In the genomic region with DNA sequence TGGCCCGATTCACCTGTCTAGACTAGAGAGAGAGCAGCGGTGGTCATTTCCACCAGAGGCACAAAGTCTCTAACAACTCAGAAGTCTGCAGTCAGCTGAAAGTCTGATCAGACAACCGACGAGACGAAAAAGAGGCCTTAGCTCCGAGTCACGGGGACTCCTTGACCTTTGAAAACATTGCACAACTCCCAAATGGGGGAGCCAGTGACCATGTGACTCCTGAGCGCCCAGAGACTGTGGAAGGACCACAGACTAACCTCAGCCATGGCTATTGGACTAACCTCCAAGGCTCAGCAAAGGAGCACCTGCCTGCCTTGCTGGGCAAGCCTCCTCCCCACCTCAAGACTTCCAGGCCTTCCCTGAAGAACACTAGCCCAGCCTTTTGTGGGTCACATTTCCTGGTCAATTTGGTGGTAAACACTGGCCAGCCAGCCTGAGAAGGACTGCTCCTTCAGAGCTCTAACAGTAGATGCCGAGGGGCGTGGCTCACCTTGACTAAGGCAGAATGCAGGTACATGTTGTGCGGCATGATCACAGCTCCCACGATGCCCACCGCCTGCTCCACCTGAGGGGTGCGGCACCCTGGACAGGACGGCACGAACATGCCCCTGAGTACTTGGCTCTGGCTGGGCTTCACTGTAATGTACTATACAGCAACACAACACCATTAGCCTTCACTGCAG, we compare ENCODE assay signal across 19 mouse cellular contexts. TPM values are rescaled to one million over a fixed set of nuclear protein-coding genes. Genes with fewer than 3 reads are reported as not detected.
DNase-seq lines count a peak whose midpoint lies in the region; ATAC-seq and TF ChIP-seq lines count a peak whose summit lies in the region.
"Had no signal": no experiment of that assay in that cellular context is flagged by ENCODE, and none has a peak within 500 bp of the region (broad histone marks: within the 10 kb centered on the region; RNA-seq: fewer than 3 reads in every experiment).

No protein-coding gene starts in this region.

- no peaks in the 10 kb centered on the region for H3K9me3 ChIP-seq in liver, embryonic 12.5 days (replicated peaks)
- H3K9me3 ChIP-seq in liver, embryonic 11.5 days (ENCODE audit: control insufficient read depth, low read length) = no peaks in the 10 kb centered on the region
- no peaks in the 10 kb centered on the region for H3K9me3 ChIP-seq in liver, embryonic 14.5 days (ENCODE audit: control insufficient read depth, low read length)
- no peaks in the 10 kb centered on the region for H3K9me3 ChIP-seq in stomach, embryonic 16.5 days (replicated peaks; ENCODE audit: control insufficient read depth, low read length)
- H3K9me3 ChIP-seq: hindbrain, embryonic 15.5 days; midbrain, embryonic 12.5 days had no signal

- no peak for TF ChIP-seq EP300 in liver, embryonic 14.5 days (IDR thresholded peaks at IDR 0.05; ENCODE audit: low read depth)

- H3K27me3 ChIP-seq in liver, embryonic 12.5 days (replicated peaks) = no peaks in the 10 kb centered on the region
- H3K27me3 ChIP-seq in liver, embryonic 11.5 days (replicated peaks; ENCODE audit: control insufficient read depth, insufficient read depth, low read length) = no peaks in the 10 kb centered on the region
- no peaks in the 10 kb centered on the region for H3K27me3 ChIP-seq in liver, embryonic 14.5 days (ENCODE audit: control insufficient read depth, insufficient read depth, low read length)
- H3K27me3 ChIP-seq in stomach, embryonic 16.5 days (ENCODE audit: control insufficient read depth, insufficient read depth, low read length) = no peaks in the 10 kb centered on the region
- H3K27me3 ChIP-seq: hindbrain, embryonic 15.5 days; midbrain, embryonic 12.5 days; Patski had no signal

- WGBS in liver, embryonic 12.5 days (ENCODE audit: insufficient replicate concordance) = 92% methylated on average over 16 of the region's 16 CpGs
- WGBS in liver, embryonic 11.5 days = 90% methylated on average over 16 of the region's 16 CpGs
- WGBS in liver, embryonic 14.5 days (ENCODE audit: insufficient replicate concordance) = 87% methylated on average over 16 of the region's 16 CpGs
- 82% methylated on average over 16 of the region's 16 CpGs for WGBS in stomach, embryonic 16.5 days

- no peak for TF ChIP-seq CTCF in liver, embryonic 14.5 days (IDR thresholded peaks at IDR 0.05; ENCODE audit: low read depth)

- no peak overlapping the region for H3K4me3 ChIP-seq in liver, embryonic 12.5 days
- H3K4me3 ChIP-seq in liver, embryonic 11.5 days (ENCODE audit: low read depth, low read length) = no peak overlapping the region
- H3K4me3 ChIP-seq in brown adipose tissue, adult 24 weeks (ENCODE audit: insufficient read depth, low read depth, low read length) = peak overlapping the region; percentile 63
- H3K4me3 ChIP-seq in liver, embryonic 14.5 days (ENCODE audit: insufficient read depth in 1 of 2, low read depth in 2 of 2, low read length in 2 of 2) = no peak overlapping the region
- H3K4me3 ChIP-seq in stomach, embryonic 16.5 days (replicated peaks; ENCODE audit: low read length) = no peak overlapping the region
- H3K4me3 ChIP-seq: hindbrain, embryonic 15.5 days; midbrain, embryonic 12.5 days had no signal

- H3K4me1 ChIP-seq in liver, embryonic 12.5 days = peaks cover 53% of the 10 kb centered on the region
- peaks cover 13% of the 10 kb centered on the region for H3K4me1 ChIP-seq in liver, embryonic 11.5 days (replicated peaks; ENCODE audit: control insufficient read depth, insufficient read depth, low read length)
- H3K4me1 ChIP-seq in brown adipose tissue, adult 24 weeks (ENCODE audit: control insufficient read depth, insufficient read depth, insufficient read length, low read length) = no peaks in the 10 kb centered on the region
- peaks cover 0 to 6% of the 10 kb centered on the region in 2 experiments; a peak in 2 of 4 replicates for H3K4me1 ChIP-seq in liver, embryonic 14.5 days (replicated peaks; ENCODE audit: control insufficient read depth in 2 of 2, insufficient read depth in 2 of 2, low read length in 1 of 2)
- no peaks in the 10 kb centered on the region for H3K4me1 ChIP-seq in stomach, embryonic 16.5 days (ENCODE audit: control insufficient read depth, insufficient read depth, low read length)
- H3K4me1 ChIP-seq: hindbrain, embryonic 15.5 days; midbrain, embryonic 12.5 days had no signal

- 0 out of 2 replicates have a peak overlapping the region, but pooled peaks have one; percentile 22 for H3K27ac ChIP-seq in liver, embryonic 12.5 days
- H3K27ac ChIP-seq in liver, embryonic 11.5 days (ENCODE audit: low read depth, low read length) = no peak overlapping the region
- H3K27ac ChIP-seq in brown adipose tissue, adult 24 weeks (replicated peaks; ENCODE audit: low read depth, low read length) = peak overlapping the region; percentile 94
- H3K27ac ChIP-seq in liver, embryonic 14.5 days = no peak overlapping the region
- H3K27ac ChIP-seq in stomach, embryonic 16.5 days (ENCODE audit: low read length) = no peak overlapping the region
- H3K27ac ChIP-seq: hindbrain, embryonic 15.5 days; midbrain, embryonic 12.5 days had no signal

- H3K36me3 ChIP-seq in liver, embryonic 12.5 days = peaks cover 100% of the 10 kb centered on the region
- peaks cover 63% of the 10 kb centered on the region for H3K36me3 ChIP-seq in liver, embryonic 11.5 days (ENCODE audit: control insufficient read depth, insufficient read depth, low read length)
- peaks cover 99% of the 10 kb centered on the region for H3K36me3 ChIP-seq in liver, embryonic 14.5 days (replicated peaks; ENCODE audit: control insufficient read depth, insufficient read depth, low read depth)
- peaks cover 19% of the 10 kb centered on the region; the same call in 1 of the 2 replicates for H3K36me3 ChIP-seq in stomach, embryonic 16.5 days (ENCODE audit: control insufficient read depth, insufficient read depth, low read length)

- no peak overlapping the region for H3K4me2 ChIP-seq in liver, embryonic 12.5 days
- H3K4me2 ChIP-seq in liver, embryonic 11.5 days = no peak overlapping the region
- no peak overlapping the region for H3K4me2 ChIP-seq in liver, embryonic 14.5 days (ENCODE audit: low read depth)
- no peak overlapping the region for H3K4me2 ChIP-seq in stomach, embryonic 16.5 days (ENCODE audit: low read depth, low read length)
- H3K4me2 ChIP-seq: hindbrain, embryonic 15.5 days; midbrain, embryonic 12.5 days had no signal

- no peak for DNase-seq in liver, embryonic 11.5 days (ENCODE audit: low spot score)
- no peak for DNase-seq in liver, embryonic 14.5 days (ENCODE audit: low read depth in 3 of 3, low spot score in 3 of 3)
- DNase-seq in urinary bladder, adult 2 months (ENCODE audit: low spot score) = no peak
- DNase-seq in layer of hippocampus, postnatal 25 days (ENCODE audit: extremely low spot score in 1 of 2, low spot score in 1 of 2) = no peak
- no peak for DNase-seq in layer of hippocampus, adult 11-12 months (ENCODE audit: low spot score)
- DNase-seq: cerebellum, postnatal 36 days; gastrocnemius, postnatal 14 days had no signal

- ATAC-seq in liver, embryonic 12.5 days = no peak
- no peak for ATAC-seq in liver, embryonic 11.5 days (replicated peaks; ENCODE audit: low FRiP score)
- ATAC-seq in liver, embryonic 14.5 days (ENCODE audit: insufficient read depth) = peak; percentile 12; the same call in 1 of the 2 replicates
- 0 out of 2 replicates have a peak, but pooled peaks have one; percentile 11 for ATAC-seq in stomach, embryonic 16.5 days (ENCODE audit: insufficient read depth, low FRiP score)
- ATAC-seq: forebrain, embryonic 14.5 days; Patski had no signal

- H3K9ac ChIP-seq in liver, embryonic 12.5 days = no peak overlapping the region
- H3K9ac ChIP-seq in liver, embryonic 11.5 days (ENCODE audit: low read depth, low read length) = no peak overlapping the region
- no peak overlapping the region for H3K9ac ChIP-seq in liver, embryonic 14.5 days (replicated peaks)
- no peak overlapping the region for H3K9ac ChIP-seq in stomach, embryonic 16.5 days (ENCODE audit: low read length)
- H3K9ac ChIP-seq: hindbrain, embryonic 15.5 days; midbrain, embryonic 12.5 days had no signal

RNA-seq across cellular contexts. Expression of a gene that starts 18.5 kb away (rescaled TPM):
- polyA plus RNA-seq in liver, embryonic 12.5 days (2016; fragmentation: Nextera tagmentation; extraction: Ambion mirVana) = 0.06 and 0.08 TPM in 2 replicates
- 0.10 TPM in 1 of 2 replicates, not detected in the other for polyA plus RNA-seq in liver, embryonic 11.5 days (2014; fragmentation: Nextera tagmentation; extraction: Ambion mirVana)
- not detected in 2 replicates for polyA plus RNA-seq in brown adipose tissue, adult 24 weeks (2012; ENCODE audit: insufficient read depth, insufficient read length, missing spikeins)
- polyA plus RNA-seq in liver, embryonic 14.5 days (2012; rRNA removed) = 0.01 TPM in 1 of 2 replicates, not detected in the other
- polyA plus RNA-seq in liver, embryonic 14.5 days (2014; fragmentation: Nextera tagmentation; extraction: Ambion mirVana) = 0.05 TPM in 1 of 2 replicates, not detected in the other
- 0.13 TPM in 1 of 2 replicates, not detected in the other for polyA plus RNA-seq in stomach, embryonic 16.5 days (2015; fragmentation: Nextera tagmentation; extraction: Ambion mirVana)
- not detected in 2 replicates for polyA plus RNA-seq in urinary bladder, adult 2 months (2012; rRNA removed)
- total RNA-seq in layer of hippocampus, postnatal 25 days (2021) = not detected
- total RNA-seq: gastrocnemius, postnatal 14 days; left cerebral cortex, adult 18-20 months; neutrophil, adult 5-6 weeks had no signal
- polyA plus RNA-seq: embryonic facial prominence, embryonic 14.5 days; forebrain, embryonic 14.5 days had no signal

RNA-seq across cellular contexts. Expression of a gene that starts 21.4 kb away (rescaled TPM):
- polyA plus RNA-seq in liver, embryonic 12.5 days (2016; fragmentation: Nextera tagmentation; extraction: Ambion mirVana) = 56.5 and 59.7 TPM in 2 replicates
- 51.2 and 55.4 TPM in 2 replicates for polyA plus RNA-seq in liver, embryonic 11.5 days (2014; fragmentation: Nextera tagmentation; extraction: Ambion mirVana)
- polyA plus RNA-seq in brown adipose tissue, adult 24 weeks (2012; ENCODE audit: insufficient read depth, insufficient read length, missing spikeins) = 14.2 and 24.7 TPM in 2 replicates
- 38.4 and 40.8 TPM in 2 replicates for polyA plus RNA-seq in liver, embryonic 14.5 days (2012; rRNA removed)
- 37.7 and 38.4 TPM in 2 replicates for polyA plus RNA-seq in liver, embryonic 14.5 days (2014; fragmentation: Nextera tagmentation; extraction: Ambion mirVana)
- 27.0 and 28.3 TPM in 2 replicates for polyA plus RNA-seq in stomach, embryonic 16.5 days (2015; fragmentation: Nextera tagmentation; extraction: Ambion mirVana)
- polyA plus RNA-seq in urinary bladder, adult 2 months (2012; rRNA removed) = 19.3 and 21.5 TPM in 2 replicates
- total RNA-seq in layer of hippocampus, postnatal 25 days (2021) = 10 to 100 TPM; 49.3 to 66.3 TPM

RNA-seq across cellular contexts. Expression of a gene that starts 39.1 kb away (rescaled TPM):
- polyA plus RNA-seq in liver, embryonic 12.5 days (2016; fragmentation: Nextera tagmentation; extraction: Ambion mirVana) = not detected in 2 replicates
- polyA plus RNA-seq in liver, embryonic 11.5 days (2014; fragmentation: Nextera tagmentation; extraction: Ambion mirVana) = not detected in 2 replicates
- not detected in 2 replicates for polyA plus RNA-seq in brown adipose tissue, adult 24 weeks (2012; ENCODE audit: insufficient read depth, insufficient read length, missing spikeins)
- not detected in 2 replicates for polyA plus RNA-seq in liver, embryonic 14.5 days (2012; rRNA removed)
- polyA plus RNA-seq in liver, embryonic 14.5 days (2014; fragmentation: Nextera tagmentation; extraction: Ambion mirVana) = not detected in 2 replicates
- not detected in 2 replicates for polyA plus RNA-seq in stomach, embryonic 16.5 days (2015; fragmentation: Nextera tagmentation; extraction: Ambion mirVana)
- not detected in 2 replicates for polyA plus RNA-seq in urinary bladder, adult 2 months (2012; rRNA removed)
- total RNA-seq in layer of hippocampus, postnatal 25 days (2021) = not detected
- total RNA-seq: gastrocnemius, postnatal 14 days; left cerebral cortex, adult 18-20 months; neutrophil, adult 5-6 weeks had no signal
- polyA plus RNA-seq: embryonic facial prominence, embryonic 14.5 days; forebrain, embryonic 14.5 days; heart, postnatal 0 days; limb, embryonic 14.5 days; midbrain, embryonic 12.5 days; Patski had no signal

RNA-seq across cellular contexts. Expression of a gene that starts 50.5 kb away (rescaled TPM):
- not detected in 2 replicates for polyA plus RNA-seq in liver, embryonic 12.5 days (2016; fragmentation: Nextera tagmentation; extraction: Ambion mirVana)
- not detected in 2 replicates for polyA plus RNA-seq in liver, embryonic 11.5 days (2014; fragmentation: Nextera tagmentation; extraction: Ambion mirVana)
- polyA plus RNA-seq in brown adipose tissue, adult 24 weeks (2012; ENCODE audit: insufficient read depth, insufficient read length, missing spikeins) = not detected in 2 replicates
- not detected in 2 replicates for polyA plus RNA-seq in liver, embryonic 14.5 days (2012; rRNA removed)
- polyA plus RNA-seq in liver, embryonic 14.5 days (2014; fragmentation: Nextera tagmentation; extraction: Ambion mirVana) = 0.11 TPM in 1 of 2 replicates, not detected in the other
- not detected in 2 replicates for polyA plus RNA-seq in stomach, embryonic 16.5 days (2015; fragmentation: Nextera tagmentation; extraction: Ambion mirVana)
- polyA plus RNA-seq in urinary bladder, adult 2 months (2012; rRNA removed) = 0.04 TPM in 1 of 2 replicates, not detected in the other
- under 1 TPM; 0.31 to 0.79 TPM for total RNA-seq in layer of hippocampus, postnatal 25 days (2021)
- total RNA-seq: neutrophil, adult 5-6 weeks had no signal
- polyA plus RNA-seq: embryonic facial prominence, embryonic 14.5 days; forebrain, embryonic 14.5 days; heart, postnatal 0 days; hindbrain, embryonic 15.5 days; midbrain, embryonic 12.5 days had no signal

RNA-seq across cellular contexts. Expression of a gene that starts 50.5 kb away (rescaled TPM):
- polyA plus RNA-seq in liver, embryonic 12.5 days (2016; fragmentation: Nextera tagmentation; extraction: Ambion mirVana) = not detected in 2 replicates
- not detected in 2 replicates for polyA plus RNA-seq in liver, embryonic 11.5 days (2014; fragmentation: Nextera tagmentation; extraction: Ambion mirVana)
- not detected in 2 replicates for polyA plus RNA-seq in brown adipose tissue, adult 24 weeks (2012; ENCODE audit: insufficient read depth, insufficient read length, missing spikeins)
- 0.04 TPM in 1 of 2 replicates, not detected in the other for polyA plus RNA-seq in liver, embryonic 14.5 days (2012; rRNA removed)
- polyA plus RNA-seq in liver, embryonic 14.5 days (2014; fragmentation: Nextera tagmentation; extraction: Ambion mirVana) = 0.09 TPM in 1 of 2 replicates, not detected in the other
- 0.09 TPM in 1 of 2 replicates, not detected in the other for polyA plus RNA-seq in stomach, embryonic 16.5 days (2015; fragmentation: Nextera tagmentation; extraction: Ambion mirVana)
- not detected in 2 replicates for polyA plus RNA-seq in urinary bladder, adult 2 months (2012; rRNA removed)
- not detected for total RNA-seq in layer of hippocampus, postnatal 25 days (2021)
- total RNA-seq: gastrocnemius, postnatal 14 days; left cerebral cortex, adult 18-20 months; neutrophil, adult 5-6 weeks had no signal
- polyA plus RNA-seq: embryonic facial prominence, embryonic 14.5 days; forebrain, embryonic 14.5 days; heart, postnatal 0 days; hindbrain, embryonic 15.5 days; limb, embryonic 14.5 days; midbrain, embryonic 12.5 days had no signal

Comparison
In these comparisons a context has a peak if more than half of its experiments do, and no peak if none do; other contexts are left out.
1. ATAC-seq: peak in liver, embryonic 14.5 days (single experiment) and stomach, embryonic 16.5 days (single experiment); none in liver, embryonic 12.5 days (single experiment) and liver, embryonic 11.5 days (single experiment).
2. H3K27ac ChIP-seq: peak in liver, embryonic 12.5 days (single experiment) and brown adipose tissue, adult 24 weeks (single experiment); none in liver, embryonic 11.5 days (single experiment), liver, embryonic 14.5 days (single experiment) and stomach, embryonic 16.5 days (single experiment).